Mouse (Mus musculus): ENCODE measurements at regions not wholly inside any gene's neighbourhood (a gene's known extent, or its start where the extent isn't known, plus 50 kb on each side); places are given as distances from the start of the nearest gene placed in this dataset.

DNA sequence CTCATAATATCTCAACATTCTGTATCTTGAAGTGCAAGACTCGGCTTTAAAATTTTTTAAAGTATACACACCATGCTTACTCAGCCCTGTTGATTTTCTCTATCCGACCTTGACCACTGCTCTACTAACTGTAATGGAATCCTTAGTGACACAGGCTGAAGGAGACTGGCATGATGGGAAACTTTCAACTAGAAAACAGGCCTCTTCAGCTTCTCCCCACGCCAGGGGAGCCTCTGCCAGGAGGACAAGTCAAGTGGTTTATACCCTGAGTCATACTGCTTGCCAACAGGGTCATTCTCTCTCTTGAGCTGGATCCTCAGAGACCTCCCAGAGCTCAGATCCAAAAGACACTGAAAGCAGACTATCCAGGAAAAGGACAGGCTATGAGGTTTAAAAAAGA, 245.7 kb downstream of the Ptprc start:
- no peaks in the 10 kb centered on the region for H3K27me3 ChIP-seq (ENCODE audit: control insufficient read depth in 1 of 2, insufficient read depth in 2 of 2, low read length in 2 of 2)

DNA sequence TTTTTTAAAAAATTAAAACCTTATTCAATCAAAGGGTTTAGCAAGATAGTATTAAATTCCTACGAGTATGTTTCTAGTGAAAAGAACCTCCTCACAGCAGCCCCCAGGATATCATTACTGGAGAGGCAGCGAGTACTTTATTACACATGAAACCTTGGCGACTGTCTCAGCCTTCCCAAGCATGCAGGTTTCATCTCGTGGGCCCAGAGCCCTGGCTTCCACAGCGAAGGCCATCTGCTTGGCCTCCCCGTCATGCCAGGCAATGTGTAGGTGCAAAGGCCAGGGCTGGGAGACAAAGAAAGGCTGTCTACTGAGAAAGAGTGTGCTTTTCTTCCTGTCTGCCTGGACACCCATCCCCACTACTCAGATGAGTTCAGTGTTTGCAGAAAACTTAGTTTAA, 247.0 kb downstream of the Ptprc start:
- no peak for DNase-seq (ENCODE audit: low read depth, low spot score)
- Histone ChIP-seq H3K27me3 (ENCODE audit: control insufficient read depth in 1 of 2, insufficient read depth in 2 of 2, low read length in 2 of 2) (no peaks in the 10 kb centered on the region), H3K27ac (ENCODE audit: control insufficient read depth, low read depth, low read length) (no peak overlapping the region), H3K4me1 (ENCODE audit: control insufficient read depth in 1 of 2, insufficient read depth in 2 of 2, low read length in 2 of 2) (no peaks in the 10 kb centered on the region), H3K4me3 (ENCODE audit: control insufficient read depth in 1 of 2, insufficient read depth in 1 of 2, low read depth in 2 of 2, low read length in 2 of 2) (no peak overlapping the region), H3K9me3 (replicated peaks; ENCODE audit: insufficient read depth, low read length) (no peaks in the 10 kb centered on the region), H3K36me3 (ENCODE audit: control insufficient read depth in 1 of 2, insufficient read depth in 2 of 2, low read length in 2 of 2) (no peaks in the 10 kb centered on the region), H3K9ac (ENCODE audit: control insufficient read depth, low read depth, low read length, poor library complexity, severe bottlenecking) (no peak overlapping the region), H3K79me2 (ENCODE audit: control insufficient read depth, insufficient read depth, low read length, poor library complexity) (no peaks in the 10 kb centered on the region)
- TF ChIP-seq EP300 (IDR thresholded peaks at IDR 0.05; ENCODE audit: low read depth in 1 of 2, low read length in 2 of 2) (no peak), USF1 (IDR thresholded peaks at IDR 0.05; ENCODE audit: low read depth, low read length) (no peak), E2F4 (IDR thresholded peaks at IDR 0.05; ENCODE audit: borderline replicate concordance, low read depth, low read length) (no peak), SIN3A (IDR thresholded peaks at IDR 0.05; ENCODE audit: low read length) (no peak), MAZ (IDR thresholded peaks at IDR 0.05; ENCODE audit: low read depth, low read length) (no peak), JUND (IDR thresholded peaks at IDR 0.05; ENCODE audit: low read depth, low read length) (no peak), CHD2 (IDR thresholded peaks at IDR 0.05; ENCODE audit: low read length) (no peak), USF2 (IDR thresholded peaks at IDR 0.05; ENCODE audit: borderline replicate concordance in 1 of 2, insufficient read depth in 1 of 2, low read depth in 1 of 2, low read length in 2 of 2) (no peak), CHD1 (IDR thresholded peaks at IDR 0.05; ENCODE audit: low read depth, low read length) (no peak)

More for the DNA sequence above, 245.7 kb downstream of the Ptprc start:
- no peak for DNase-seq (ENCODE audit: low read depth, low spot score)
- TF ChIP-seq SIN3A (IDR thresholded peaks at IDR 0.05; ENCODE audit: low read length), result no peak
- TF ChIP-seq MYC (IDR thresholded peaks at IDR 0.05; ENCODE audit: low read depth, low read length), result no peak
- TF ChIP-seq ELF1 (IDR thresholded peaks at IDR 0.05; ENCODE audit: low read depth, low read length), result no peak
- no peak for TF ChIP-seq RCOR1 (IDR thresholded peaks at IDR 0.05; ENCODE audit: low read depth, low read length)
- no peak for TF ChIP-seq ZNF384 (IDR thresholded peaks at IDR 0.05; ENCODE audit: low read depth, low read length)
- TF ChIP-seq ZKSCAN1 (IDR thresholded peaks at IDR 0.05; ENCODE audit: low read depth, low read length), result no peak
- no peak for TF ChIP-seq CHD2 (IDR thresholded peaks at IDR 0.05; ENCODE audit: low read length)
- TF ChIP-seq UBTF (IDR thresholded peaks at IDR 0.05; ENCODE audit: borderline replicate concordance, insufficient read depth, low read depth, low read length), result no peak
- TF ChIP-seq POLR2AphosphoS2 (IDR thresholded peaks at IDR 0.05; ENCODE audit: low read length), result no peak
- TF ChIP-seq MAX (IDR thresholded peaks at IDR 0.05; ENCODE audit: low read length), result no peak
- Histone ChIP-seq H3K79me2 (ENCODE audit: control insufficient read depth, insufficient read depth, low read length, poor library complexity) (no peaks in the 10 kb centered on the region), H3K36me3 (ENCODE audit: control insufficient read depth in 1 of 2, insufficient read depth in 2 of 2, low read length in 2 of 2) (no peaks in the 10 kb centered on the region), H3K9ac (ENCODE audit: control insufficient read depth, low read depth, low read length, poor library complexity, severe bottlenecking) (no peak overlapping the region), H3K27ac (ENCODE audit: control insufficient read depth, low read depth, low read length) (no peak overlapping the region), H3K4me1 (ENCODE audit: control insufficient read depth in 1 of 2, insufficient read depth in 2 of 2, low read length in 2 of 2) (no peaks in the 10 kb centered on the region), H3K9me3 (replicated peaks; ENCODE audit: insufficient read depth, low read length) (no peaks in the 10 kb centered on the region), H3K4me3 (ENCODE audit: control insufficient read depth in 1 of 2, insufficient read depth in 1 of 2, low read depth in 2 of 2, low read length in 2 of 2) (no peak overlapping the region)

Measured in MEL (cell line).